Mouse (Mus musculus): Measurements from ENCODE around the gene Hfe. TPM values are rescaled to one million over a fixed set of nuclear protein-coding genes. Genes with fewer than 3 reads are reported as not detected.
A peak's percentile ranks its signal among the peaks of the same experiment; 100 is the strongest.
"Not testable (repeated sequence)": the region's sequence is repeated elsewhere in the genome, so short reads cannot be mapped to it uniquely, and the experiment has no call there.

Hfe gene
- polyA plus RNA-seq, 1 experiment = 4.4 TPM

DNA sequence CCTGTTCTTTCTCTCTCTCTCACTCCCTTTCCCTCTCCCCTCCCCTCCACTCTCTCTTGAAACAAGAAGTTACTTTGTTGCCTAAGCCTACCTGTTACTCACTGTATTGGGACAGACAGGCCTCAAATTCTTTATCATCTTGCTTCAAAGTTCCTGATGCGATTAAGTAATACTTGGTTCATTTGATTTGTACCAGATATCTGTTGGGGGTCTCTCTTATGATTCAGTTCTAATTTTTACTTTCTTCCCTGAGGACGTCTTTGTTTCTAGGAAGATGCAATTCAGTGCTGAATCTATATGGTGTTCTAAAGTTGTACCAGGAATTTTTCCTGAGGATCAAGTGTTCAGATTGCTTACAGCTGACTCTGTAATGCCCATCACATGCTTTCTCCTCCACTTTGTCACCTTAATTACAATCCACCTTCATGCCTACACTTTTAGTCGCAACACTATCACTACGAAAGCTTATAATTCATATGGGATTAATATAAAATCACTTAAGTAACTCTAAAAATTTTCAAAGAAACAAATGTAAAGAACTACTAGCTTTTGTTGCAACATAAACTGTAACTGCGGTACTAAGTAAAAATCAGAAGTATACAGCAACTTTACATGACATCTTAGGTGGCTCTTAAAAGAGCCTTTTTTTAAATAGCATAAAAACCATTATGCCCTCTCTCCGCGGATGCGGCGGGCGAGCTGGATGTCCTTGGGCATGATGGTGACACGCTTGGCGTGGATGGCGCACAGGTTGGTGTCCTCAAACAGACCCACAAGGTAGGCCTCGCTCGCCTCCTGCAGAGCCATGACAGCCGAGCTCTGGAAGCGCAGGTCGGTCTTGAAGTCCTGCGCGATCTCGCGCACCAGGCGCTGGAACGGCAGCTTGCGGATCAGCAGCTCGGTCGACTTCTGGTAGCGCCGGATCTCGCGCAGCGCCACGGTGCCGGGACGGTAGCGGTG, 34.0 kb upstream of the Hfe start:
- no peak for DNase-seq (ENCODE audit: extremely low spot score in 1 of 2, low spot score in 1 of 2)

DNA sequence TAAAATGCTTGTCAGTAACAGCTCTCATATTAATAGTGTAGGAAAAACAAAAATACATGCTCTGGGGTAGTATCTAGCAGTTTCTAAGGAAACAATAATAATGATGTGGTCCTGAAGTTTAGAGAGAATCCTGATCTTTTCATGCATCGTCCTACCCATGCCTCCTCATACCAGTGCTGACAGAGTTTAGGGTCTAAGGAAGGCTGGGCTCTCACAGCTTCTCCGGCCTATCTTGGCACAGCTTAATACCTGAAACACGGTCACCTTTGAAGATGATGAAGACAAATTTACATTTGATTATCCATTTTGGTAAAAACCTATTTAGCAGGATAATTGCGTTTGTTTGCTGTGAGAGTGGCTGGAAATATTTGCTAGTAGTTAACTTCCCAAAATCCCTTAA, 33.3 kb upstream of the Hfe start:
- no peak for DNase-seq (ENCODE audit: extremely low spot score in 1 of 2, low spot score in 1 of 2)

DNA sequence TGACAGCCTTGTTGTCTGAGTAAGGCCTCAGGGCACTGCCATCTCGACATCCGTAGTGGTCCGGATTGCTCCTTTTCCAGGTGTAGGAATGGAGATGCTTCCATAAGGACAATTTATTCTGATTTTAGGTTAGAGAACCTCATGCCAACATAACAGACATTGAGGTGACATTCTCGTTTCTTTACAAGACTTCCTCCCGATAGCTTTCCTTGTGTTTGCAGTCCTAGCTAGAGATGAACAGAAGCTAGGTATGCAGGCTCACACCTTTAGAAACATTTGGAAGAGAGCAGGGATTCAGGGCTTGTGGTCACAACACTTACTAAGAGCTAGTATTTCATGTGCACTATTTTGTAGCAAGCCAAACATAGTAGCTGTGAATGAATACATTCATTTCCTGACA, 32.6 kb upstream of the Hfe start:
- no peak for DNase-seq (ENCODE audit: extremely low spot score in 1 of 2, low spot score in 1 of 2)

DNA sequence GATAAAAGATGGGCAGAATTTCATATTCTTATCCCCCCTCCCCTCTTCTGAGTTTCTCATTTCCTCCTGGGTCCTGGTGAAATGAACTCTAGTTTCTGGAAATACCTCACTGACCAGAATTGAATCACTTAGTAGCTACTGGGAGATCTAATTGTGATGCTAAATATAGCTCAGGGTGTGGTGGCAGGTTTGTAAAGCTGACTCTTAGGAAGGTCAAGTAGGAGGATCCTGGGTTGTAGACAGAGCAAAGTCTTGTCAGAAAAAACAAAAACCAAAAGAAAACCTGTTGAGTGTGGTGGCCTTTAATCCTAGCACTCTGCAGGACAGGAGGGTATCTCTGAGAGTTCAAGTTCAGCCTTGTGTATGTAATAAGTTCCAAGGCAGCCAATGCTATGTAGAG, 31.4 kb upstream of the Hfe start:
- DNase-seq (ENCODE audit: extremely low spot score in 1 of 2, low spot score in 1 of 2) = no peak

DNA sequence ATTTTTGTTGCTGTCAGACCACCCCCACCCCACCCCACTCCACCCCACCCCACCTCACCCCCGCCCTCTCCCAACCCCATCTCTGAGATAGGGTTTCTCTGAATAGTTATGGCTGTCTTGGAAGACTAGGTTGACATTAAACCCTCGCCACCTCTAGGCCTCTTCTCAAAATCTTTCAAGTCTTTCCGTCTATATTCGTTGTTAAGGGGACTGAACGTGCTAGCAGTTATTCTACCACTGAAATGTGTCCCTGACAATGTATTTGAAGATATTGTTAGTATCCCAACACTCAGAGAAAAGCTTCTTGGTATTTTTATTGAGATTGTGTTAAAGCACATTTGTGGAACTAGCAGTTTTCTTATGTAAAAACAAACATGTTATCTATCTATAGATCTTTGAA, 30.3 kb upstream of the Hfe start:
- no peak for DNase-seq (ENCODE audit: extremely low spot score in 1 of 2, low spot score in 1 of 2)

DNA sequence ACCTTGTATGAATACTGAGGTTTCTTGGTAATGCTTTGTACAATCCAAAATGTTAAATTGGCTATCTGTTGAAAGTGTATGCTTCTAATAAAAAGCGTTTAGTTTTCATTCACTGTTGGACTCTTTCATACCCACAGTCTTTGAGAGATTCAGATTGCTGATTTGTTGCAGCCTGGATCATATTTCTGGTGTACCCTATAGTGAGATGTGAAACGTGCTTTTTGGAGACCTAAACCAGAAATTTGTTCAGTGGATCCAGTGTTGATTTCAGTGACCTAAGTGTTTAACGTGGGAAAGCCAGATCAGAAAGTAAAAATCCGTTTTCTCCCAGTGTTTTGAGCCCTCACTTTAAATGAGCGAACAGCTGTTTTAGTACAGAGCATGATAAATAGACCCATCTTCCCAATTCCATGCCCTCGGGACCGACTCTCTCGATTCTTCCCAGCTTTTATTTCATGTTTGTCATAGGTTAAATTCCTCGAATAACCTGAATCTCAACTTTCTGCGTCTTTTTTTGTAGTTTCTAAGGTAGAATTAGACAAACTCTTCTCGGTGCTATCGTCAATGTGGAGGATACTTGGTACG, 29.7 kb upstream of the Hfe start:
- DNase-seq (ENCODE audit: extremely low spot score in 1 of 2, low spot score in 1 of 2) = no peak

DNA sequence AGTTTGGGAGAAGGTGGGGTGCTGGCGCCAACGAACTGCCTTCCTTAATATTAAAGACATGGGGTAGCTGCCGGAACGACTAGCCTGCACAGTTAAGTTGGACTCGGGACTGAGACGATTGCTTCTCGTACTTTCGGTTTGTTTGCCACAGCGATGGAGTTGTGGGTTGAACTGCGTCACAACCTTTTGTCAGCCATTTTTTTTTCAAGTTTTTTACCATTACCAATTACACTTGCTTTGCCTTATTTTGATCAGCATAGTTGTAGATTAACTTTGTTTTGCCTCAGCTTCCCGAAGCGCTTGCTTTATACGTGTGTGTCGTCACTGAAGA, 29.2 kb upstream of the Hfe start:
- no peak for DNase-seq (ENCODE audit: extremely low spot score in 1 of 2, low spot score in 1 of 2)

DNA sequence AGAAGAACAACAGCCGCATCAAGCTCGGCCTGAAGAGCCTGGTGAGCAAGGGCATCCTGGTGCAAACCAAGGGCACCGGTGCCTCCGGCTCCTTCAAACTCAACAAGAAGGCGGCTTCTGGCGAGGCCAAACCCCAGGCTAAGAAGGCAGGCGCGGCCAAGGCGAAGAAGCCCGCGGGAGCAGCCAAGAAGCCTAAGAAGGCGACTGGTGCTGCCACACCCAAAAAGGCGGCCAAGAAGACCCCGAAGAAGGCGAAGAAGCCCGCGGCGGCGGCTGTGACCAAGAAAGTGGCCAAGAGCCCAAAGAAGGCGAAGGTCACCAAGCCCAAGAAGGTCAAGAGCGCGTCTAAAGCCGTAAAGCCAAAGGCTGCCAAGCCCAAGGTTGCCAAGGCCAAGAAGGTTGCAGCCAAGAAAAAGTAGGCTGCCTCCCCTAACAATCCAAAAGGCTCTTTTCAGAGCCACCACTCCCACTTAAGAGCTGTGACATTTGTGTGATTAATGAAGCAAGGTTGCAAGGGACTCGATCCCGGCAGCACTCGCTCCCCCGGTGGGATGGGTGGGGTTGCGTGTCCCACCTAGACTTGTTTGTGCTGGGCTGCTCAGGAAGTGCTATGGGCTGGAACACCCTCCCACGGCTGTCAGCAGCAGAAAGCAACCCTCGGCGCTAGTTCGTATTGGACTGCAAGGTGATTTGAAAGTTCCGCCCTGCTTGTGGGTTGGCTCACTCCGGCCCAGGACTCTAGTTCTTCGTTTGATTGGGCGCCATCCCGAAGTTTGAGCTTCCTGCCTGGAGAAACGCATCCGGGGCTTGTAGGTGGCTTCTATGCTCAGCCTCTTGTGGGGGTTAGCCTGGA, 28.6 kb upstream of the Hfe start:
- DNase-seq (ENCODE audit: extremely low spot score in 1 of 2, low spot score in 1 of 2) = peak; percentile 96 to 97

DNA sequence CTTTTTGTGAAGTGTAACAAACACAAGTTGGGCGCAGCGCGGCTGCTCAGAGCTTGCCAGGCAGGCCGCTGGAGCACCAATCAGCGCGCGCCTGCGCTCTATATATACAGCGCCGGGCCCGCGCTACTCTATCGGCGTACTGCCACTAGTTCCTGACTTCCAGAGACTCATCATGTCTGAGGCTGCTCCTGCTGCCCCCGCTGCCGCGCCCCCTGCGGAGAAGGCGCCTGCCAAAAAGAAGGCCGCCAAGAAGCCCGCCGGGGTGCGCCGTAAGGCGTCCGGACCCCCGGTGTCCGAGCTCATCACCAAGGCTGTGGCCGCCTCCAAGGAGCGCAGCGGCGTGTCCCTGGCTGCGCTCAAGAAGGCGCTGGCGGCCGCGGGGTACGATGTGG, 28.0 kb upstream of the Hfe start, which contains the start of gene Hist1h1c:
TSS of gene Hist1h1c (plus strand) at position 132 of the 392 bp plus-strand sequence.
- DNase-seq (ENCODE audit: extremely low spot score in 1 of 2, low spot score in 1 of 2) = peak; percentile 78 to 91

DNA sequence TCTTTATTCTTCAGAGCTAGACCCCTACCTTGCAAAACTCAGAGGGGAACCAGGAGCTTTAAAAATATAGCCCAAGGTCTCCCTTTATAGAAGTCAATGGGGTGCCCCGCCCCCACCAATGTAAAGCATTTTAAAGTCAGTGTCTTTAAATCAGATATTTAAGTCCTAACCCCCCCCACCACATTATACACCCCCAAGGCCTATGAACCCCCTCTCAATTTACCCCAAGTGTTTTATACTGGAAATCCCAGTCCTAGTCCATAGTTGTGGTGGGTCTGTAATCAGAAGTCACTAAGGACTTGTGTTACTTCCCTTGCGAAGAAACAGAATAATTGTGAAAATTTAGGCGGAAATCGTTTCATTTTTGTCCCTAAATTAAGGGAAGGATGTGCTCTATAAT, 27.4 kb upstream of the Hfe start:
- DNase-seq (ENCODE audit: extremely low spot score in 1 of 2, low spot score in 1 of 2) = no peak

DNA sequence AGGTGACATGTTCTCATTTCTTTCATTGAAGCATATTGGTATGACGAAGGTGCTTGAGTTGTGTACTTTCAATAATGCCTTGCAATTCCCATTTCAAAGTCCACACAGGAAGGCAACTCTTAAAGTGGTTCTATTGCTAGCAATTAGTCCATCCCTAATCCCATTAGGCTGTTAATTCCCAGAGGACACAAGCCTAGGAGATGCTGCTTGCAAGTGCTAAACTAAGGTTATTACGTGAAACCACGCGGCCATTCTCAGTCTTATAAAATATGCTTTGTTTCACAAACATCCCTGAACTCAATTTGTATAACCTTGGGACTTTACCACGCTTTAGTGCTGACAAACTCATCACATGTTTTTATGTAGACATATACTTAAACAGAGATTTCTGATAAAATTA, 26.4 kb upstream of the Hfe start:
- no peak for DNase-seq (ENCODE audit: extremely low spot score in 1 of 2, low spot score in 1 of 2)

DNA sequence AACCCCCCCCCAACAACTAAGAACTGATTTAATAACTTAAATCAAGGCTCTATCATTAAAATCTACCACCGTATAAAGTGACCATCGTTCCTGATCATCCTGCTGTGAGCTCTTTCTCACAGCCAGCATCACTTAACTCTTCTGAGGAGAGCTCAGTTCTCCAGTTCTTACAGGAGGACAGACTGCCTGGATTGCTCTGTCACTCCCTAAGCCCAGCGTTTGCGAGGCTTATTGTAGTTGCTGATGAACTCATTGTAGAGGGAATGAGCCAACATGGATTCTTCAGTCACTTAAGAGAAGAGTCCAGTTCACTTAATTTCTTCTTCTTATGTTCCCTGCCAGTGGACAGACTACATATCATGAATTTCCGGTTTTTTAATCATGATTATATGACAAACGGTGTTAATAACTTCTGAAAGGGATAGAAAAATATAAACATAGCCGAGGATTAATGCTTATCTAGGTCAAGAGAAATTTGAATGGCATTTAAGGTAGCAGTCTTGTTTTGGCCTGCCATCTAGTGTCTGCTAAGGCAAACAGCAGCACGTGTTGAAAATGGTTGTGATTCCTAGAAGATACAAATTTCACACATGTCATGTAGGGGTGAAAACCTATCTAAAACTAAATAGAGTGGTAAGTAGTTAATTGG, 21.6 kb upstream of the Hfe start:
- DNase-seq (ENCODE audit: extremely low spot score in 1 of 2, low spot score in 1 of 2) = peak in 1 of 2 experiments; percentile 75

DNA sequence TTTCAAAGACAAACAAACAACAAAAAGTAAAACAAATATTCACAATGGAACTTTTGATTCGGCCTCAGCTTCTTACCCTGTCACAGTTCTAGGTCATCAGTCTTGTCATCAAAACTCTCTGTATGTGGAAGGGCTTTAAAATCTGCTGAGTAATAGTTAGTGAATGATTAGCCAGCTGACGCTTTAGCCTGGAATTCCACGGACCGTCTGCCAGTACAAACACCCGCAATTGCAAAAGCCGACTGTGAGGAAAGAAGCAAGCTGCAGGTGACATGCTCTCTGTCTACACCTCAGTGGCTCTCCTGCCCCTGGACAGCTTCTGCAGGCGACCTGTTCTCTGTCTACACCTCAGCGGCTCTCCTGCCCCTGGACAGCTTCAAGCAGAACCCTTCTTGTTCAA, 19.8 kb upstream of the Hfe start:
- DNase-seq (ENCODE audit: extremely low spot score in 1 of 2, low spot score in 1 of 2) = no peak

DNA sequence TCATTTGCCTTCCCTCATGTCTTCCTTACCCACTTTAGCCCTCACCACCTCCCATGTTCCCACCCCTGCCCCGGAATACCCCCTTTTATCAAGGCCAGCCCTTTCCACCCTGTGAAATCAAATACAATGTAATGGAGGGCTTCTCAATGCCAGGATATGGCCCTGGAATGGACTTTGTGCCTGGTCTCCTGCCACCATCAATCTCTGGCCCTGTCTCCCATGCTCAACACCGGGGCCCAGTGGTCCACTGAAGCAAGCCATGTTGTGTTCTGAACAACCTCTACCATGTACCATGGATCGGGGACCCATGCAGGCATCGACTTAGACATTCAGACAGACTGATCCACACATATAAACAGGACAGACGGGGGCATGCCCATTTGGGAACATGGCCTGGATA, 19.1 kb upstream of the Hfe start:
- no peak for DNase-seq (ENCODE audit: extremely low spot score in 1 of 2, low spot score in 1 of 2)

DNA sequence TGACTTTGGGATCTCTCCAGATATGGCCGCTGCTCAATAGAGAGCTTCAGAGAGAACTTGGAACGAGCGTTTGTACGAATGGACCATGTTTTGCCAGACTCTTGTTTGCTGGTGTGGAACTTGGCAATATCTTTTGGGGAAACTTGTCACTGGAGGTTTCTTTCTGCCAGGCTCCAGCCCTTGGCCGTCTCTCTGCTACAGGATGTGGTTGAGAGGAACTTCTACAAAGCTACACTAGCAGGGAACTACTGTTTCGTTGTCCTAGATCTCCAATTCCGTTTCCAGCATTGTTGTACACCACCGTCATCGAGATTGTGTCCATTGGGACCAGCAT, 18.5 kb upstream of the Hfe start:
- no peak for DNase-seq (ENCODE audit: extremely low spot score in 1 of 2, low spot score in 1 of 2)

DNA sequence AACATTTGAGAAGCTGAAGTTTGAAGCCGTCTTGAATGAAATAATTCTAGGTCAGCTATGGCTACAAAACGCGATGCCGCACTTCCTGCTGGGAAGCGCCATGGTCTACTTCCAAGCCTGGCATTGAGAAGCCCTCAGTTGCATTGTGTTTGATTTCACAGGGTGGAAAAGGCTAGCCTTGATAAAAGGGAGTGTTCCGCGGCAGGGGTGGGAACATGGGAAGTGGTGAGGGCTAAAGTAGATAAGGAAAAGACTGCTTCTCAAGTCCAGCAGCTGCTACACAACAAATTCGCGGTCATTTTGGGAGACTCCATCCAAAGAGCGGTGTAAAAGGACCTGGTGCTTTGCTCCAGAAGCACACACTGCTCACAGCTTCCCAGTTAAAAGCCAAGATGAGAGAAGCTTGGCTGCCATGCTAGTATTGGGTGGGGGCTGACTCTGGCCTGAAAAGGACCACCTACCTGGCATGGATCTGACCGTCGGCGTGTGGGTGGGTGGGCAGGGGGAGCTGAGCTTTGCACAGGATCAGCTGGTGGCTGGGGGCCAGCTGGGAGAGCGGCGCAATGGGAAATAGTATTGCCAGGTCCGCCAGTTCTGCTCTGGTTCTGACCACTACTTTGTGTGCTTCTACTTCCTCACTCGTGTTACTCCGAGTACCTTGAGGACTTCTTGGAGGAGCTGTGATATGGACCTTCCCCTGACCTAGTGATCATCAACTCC, 18.0 kb upstream of the Hfe start:
- no peak for DNase-seq (ENCODE audit: extremely low spot score in 1 of 2, low spot score in 1 of 2)

DNA sequence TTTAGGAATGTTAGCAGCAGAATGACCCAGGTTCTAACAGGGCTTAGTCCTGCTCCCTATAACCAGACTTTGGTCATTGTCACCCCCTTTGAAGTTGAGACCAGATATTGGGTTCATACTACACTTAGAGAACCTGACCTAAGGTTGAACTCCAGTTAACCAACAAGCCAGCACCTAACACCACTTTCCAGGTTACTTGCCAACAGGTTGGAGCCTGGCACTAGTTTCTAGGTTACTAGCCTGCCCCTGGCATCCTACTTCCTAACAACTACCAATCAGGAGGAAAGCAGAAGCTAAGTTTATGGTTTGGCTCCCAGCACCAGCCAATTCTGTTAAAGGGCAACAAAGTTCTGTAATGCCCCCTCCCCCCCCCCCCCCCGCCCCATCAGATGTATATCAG, 14.6 kb upstream of the Hfe start:
- no peak for DNase-seq (ENCODE audit: extremely low spot score in 1 of 2, low spot score in 1 of 2)

DNA sequence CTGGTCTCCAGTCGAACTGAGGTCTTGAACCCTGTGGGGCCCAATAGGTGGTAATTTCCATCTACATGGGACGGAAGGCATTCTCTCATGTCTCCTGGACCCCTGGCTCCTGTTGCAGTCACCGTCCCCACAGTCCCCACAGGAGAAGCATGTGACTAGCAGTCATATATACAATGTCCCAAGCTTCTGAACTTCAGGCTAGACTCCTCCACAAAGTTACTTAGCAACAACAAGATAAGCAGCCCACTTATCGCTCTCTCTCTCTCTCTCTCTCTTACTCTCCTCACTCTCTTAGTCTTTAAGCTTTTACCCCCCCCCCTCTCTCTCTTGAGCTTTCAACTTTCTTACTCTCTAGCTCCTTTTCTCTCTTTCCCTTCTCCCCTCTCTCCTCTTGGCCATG, 13.6 kb upstream of the Hfe start:
- DNase-seq (ENCODE audit: extremely low spot score in 1 of 2, low spot score in 1 of 2) = no peak

DNA sequence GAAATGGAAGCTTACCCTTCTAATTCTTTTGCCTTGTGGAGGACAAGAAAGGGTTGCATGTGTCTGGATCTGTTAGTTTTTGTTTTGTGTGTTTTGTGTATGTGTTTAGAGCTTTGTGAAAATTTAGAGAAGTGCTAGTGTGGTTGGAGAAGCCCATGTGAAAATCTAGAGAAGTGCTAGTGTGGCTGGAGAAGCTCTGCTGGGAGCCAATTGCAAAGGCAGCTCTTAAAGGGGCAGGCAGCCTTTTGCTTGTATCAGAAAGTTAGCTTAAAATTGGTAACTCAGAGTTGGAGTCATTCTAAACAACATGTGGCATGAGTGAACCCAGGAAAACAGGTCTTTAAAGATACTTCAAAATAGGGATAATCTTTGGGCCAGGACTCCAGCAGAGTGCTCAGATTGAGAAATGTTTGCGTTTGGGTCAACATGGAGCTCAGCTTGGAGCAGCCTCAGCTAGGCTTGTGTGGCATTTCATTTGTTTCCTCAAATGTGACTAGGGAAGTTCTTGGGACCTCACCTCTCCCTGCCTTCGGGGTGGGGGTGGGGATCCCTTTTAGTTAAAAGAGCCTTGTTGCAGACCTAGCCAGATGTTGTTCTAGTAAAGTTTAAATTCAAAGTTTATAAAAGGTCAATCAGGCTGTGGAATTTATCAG, 7.1 kb upstream of the Hfe start:
- DNase-seq (ENCODE audit: extremely low spot score in 1 of 2, low spot score in 1 of 2) = not testable (repeated sequence)

DNA sequence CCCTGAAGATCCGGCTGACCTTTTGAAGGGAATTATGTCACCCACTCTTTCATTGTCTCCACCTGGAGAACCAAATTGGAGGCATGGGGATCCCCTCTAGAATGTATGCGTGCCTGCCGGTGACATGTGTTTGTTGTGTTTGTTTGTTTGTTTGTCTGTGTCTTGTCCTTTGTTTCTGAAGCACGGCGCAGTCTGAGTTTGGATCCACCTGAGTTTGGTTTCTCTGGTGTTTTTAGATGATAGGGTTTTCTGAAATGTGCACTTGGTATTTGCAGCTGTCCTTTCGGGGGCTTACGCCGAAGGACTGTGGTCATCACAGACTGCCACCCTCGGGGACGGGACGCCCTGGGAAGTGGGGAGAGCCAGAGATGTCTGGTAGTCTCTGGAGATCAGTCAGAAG, 6.5 kb upstream of the Hfe start:
- no peak for DNase-seq (ENCODE audit: extremely low spot score in 1 of 2, low spot score in 1 of 2)

Measured in frontal cortex, adult 2 months (tissue).